Mouse (Mus musculus) thymus, adult 18-20 months (tissue): ENCODE data around the gene Prex1.

Experiments
- DNase-seq, 2 experiments: peaks; one replicate each; pipeline ENCODE4 v3.0.0; 2022; ENCODE audit warnings: mixed read lengths in 2 of 2

The Prex1 gene

DNA sequence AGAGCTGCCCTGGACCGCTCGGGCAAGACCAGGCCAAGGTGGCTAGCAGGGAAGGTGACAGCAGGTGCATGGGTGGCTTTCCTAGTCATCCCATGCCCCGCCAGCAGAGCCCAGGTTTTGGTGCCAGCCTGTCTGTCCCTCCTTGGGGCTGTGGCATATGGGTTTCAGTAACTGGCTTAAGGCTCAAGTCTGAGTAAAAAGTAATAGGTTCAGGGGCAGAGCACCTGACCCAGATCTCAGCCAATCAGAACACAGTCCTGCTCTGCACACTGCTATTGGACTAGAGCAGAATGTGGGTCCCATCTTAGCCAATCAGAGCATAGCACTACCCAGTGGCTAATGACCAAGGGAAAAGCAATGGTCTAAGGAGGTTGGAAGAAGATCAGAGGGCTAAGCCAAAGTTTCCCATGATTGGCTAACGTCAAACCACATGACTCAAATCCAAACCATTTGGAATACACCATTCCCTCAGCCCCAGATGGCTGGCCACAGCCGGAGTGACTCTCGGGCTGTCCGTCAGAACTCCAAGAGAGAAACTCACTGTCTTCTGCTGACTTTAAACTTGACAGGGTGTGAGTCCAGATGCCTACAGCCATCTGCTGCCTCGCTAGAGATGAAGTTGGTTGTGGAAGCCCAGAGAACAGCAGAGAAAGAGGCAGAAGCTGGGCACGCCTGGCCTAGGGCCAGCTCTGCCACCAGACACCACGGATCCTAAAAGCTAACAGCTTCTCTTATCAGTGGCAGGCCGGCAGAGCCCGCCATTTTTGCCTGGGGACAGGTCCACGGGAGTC is 80.9 kb downstream of the Prex1 start:
- DNase-seq = no peak

DNA sequence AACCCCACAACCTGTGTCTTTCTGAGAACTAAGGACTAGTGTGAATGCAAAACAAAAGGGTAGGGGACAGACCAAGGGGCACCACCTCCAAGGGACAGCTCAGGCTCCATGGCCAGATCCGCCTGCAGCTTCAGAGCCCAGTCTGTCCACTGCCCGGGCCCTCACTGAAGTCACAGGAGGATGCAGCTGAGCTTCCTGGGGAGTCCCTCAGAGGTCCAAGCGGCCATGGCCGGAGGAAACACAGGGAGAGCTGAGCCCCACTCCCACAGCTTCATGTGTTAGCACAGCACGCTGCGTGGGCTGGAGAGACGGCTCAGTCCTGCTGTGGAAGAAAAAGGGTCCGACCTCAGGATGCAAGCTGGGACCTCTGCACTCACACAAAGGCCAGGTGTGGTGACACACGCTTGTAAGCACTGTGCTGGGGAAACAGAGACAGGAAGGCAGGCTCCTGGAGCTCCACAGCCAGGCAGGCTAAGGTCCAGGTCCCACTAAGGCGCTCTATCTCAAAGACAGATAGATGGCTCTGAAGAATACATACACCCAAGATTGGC is 81.9 kb downstream of the Prex1 start:
- peak in 1 of 2 experiments; percentile 69 for DNase-seq

DNA sequence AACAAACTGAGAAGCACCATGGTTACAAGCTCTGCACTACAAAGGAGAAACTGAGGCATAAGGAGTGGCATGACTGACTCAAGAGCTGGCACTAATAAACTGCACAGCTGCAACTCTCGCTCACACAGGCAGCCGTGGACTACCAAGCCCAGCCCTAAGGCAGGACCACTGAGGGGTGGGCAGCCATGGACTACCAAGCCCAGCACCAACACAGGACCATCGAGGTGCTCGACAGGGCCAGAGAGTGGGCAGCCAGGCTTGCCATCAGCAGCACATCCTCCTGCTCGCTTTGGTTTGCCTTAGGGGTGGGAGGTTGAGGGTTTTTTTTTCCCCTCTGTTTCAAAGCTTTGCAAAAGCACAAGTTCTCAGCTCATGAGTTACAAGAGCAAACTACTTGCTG is 82.4 kb downstream of the Prex1 start:
- peak in 1 of 2 experiments; percentile 48 for DNase-seq

- DNase-seq = peak; percentile 84 to 88
Measured at GRCm38 (mm10) chr2:166629941-166630674, 83.5 kb downstream of the Prex1 start.

GRCm38 (mm10) chr2:166627578-166627977 is 86.1 kb downstream of the Prex1 start:
- DNase-seq = no peak

GRCm38 (mm10) chr2:166625219-166625618 is 88.4 kb downstream of the Prex1 start:
- DNase-seq = no peak

DNA sequence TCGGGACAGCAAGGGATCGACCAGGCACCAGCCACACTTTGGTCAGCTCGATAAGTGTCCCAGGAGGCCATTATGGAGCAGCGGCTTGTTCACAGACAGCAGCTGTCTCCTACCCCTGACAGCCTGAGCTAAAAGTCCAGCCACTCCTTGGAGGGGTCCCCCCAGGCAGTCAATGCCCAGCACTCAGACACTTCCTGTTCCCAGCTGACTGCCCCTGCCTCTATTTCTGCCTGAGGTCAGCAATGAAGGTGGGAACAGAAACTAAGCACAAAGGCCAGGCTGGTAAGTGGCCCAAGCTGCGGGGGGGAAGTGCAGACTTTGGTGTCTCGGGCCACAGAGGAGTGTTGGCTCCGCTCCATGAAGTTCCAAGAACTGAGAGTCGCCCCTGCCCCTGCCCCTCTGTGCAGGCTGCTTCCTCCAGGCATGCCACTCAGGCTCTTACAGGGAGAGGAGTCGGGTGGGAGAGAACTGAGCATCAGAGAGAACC is 90.5 kb downstream of the Prex1 start:
- DNase-seq = peak in 1 of 2 experiments; percentile 34

- no peak for DNase-seq
Measured at GRCm38 (mm10) chr2:166622590-166622989, 91.0 kb downstream of the Prex1 start.

DNA sequence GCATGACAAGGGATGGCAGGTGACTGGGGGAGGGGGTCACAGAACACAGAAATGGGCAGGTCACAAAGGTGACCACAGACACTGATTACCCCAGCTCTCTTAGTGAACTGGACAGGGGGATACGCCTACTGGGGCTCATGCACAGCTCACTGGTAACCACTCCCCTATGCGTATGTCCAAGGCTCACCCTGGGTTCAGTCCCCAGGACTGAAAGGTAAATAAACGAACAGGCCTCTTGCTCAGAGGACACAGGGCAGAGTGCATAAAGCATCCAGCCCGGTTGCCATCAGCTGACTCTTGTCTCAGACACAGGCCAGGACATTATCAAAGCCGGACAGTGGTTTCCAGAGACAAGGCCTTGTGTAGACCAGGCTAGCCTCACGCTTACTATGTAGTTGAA is 91.6 kb downstream of the Prex1 start:
- DNase-seq = no peak

GRCm38 (mm10) chr2:166620529-166621466 is 92.8 kb downstream of the Prex1 start:
- peak; percentile 81 to 90 for DNase-seq

- DNase-seq = peak in 1 of 2 experiments; percentile 56
Measured at GRCm38 (mm10) chr2:166619906-166620490, 93.6 kb downstream of the Prex1 start.

- DNase-seq = peak in 1 of 2 experiments; percentile 29
Measured at GRCm38 (mm10) chr2:166619270-166619669, 94.4 kb downstream of the Prex1 start.

DNA sequence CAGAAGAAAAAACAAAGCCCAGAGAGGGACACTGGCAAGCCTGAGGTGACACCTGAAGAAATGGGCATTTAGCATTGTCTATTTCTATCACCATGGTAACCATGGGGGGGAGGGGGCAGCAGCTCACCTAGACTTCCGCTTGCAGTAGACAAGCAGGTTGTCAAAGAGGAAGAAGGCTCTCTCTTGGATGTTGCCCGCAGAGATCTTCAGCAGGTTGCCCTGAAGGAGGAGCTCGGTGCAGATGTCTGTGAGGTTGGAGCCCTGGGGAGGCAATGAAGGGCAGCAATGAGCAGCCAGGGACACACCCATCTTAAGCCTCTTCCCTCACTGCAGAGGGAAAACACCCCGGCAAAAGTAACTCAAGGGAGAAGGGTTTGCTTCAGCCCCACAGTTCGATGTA is 95.9 kb downstream of the Prex1 start:
- peak in 1 of 2 experiments; percentile 74 for DNase-seq

DNA sequence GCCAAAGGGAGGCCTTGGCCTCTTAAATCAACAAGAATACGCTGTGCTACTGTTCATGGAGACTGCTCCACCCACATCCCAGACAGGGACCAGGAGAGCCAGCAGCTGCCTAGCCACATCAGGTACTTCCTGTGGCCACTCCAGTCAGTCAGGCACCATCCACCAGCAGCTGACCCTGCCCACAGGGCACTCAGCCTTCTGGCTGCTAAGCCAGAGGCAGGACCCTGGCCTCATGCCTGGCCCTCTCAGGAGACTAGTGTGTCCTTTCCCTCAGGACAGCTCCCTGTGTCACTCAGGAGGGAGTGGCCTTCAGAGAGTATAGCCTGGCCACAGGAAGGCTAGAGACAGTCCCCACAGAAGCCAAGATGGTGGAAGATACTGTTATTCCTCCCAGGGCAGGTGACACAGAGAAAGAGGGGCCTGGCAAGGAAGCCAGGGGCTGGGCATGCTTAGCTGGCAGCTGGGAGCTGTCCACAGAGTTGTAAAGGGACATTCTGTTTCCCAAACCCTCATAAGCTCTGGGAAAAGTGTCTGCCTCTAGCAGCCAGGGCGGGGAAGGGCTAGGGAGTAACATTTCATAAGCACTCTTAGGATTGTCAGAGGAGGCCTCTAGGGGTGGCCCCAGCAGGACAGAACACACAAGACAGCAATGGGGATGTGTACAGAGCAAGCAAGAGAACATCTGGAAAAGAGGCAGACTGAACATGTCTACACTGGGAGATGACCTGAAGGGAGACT is 98.1 kb downstream of the Prex1 start:
- DNase-seq = no peak

DNA sequence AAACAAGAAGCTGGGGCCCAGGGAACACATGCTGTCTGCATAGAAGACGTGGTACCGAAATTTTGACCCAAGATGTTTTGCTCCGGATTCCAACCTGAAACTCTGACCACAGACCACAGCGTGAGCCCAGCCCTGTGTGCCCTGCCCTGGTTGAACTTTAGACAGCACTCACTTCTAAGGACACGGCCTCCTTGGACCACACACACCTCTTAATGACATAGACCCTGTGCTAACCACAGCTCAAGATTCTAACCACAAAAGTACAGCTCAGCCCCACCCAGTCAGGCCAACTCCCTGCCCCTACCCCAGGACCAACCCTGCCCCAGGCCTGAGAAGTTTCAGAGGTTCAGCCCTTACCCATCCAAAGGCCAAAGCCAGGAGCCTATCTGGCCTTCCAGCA is 103.4 kb downstream of the Prex1 start:
- no peak for DNase-seq

DNA sequence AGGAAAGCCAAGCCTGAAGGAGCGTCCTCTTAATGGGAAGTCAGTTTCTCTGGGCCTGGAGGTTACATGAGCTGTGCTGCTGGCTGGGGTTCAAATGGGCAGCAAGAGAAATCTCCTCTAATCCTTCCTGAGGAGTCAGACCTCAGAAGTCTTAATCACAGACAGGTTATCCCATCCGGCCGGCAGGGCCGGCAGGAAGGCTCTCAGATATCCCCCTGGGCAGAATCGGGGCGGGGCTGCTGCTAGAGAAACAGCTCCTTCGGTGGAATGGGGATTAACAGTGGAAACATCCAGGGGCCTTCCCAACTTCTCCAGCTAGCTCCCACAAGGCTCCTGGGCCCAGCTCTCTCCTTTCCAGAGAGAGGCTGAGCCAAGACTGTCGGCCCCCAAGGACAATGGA is 105.1 kb downstream of the Prex1 start:
- DNase-seq = no peak

- DNase-seq = no peak
Measured at GRCm38 (mm10) chr2:166606481-166607245, 107.0 kb downstream of the Prex1 start.

DNA sequence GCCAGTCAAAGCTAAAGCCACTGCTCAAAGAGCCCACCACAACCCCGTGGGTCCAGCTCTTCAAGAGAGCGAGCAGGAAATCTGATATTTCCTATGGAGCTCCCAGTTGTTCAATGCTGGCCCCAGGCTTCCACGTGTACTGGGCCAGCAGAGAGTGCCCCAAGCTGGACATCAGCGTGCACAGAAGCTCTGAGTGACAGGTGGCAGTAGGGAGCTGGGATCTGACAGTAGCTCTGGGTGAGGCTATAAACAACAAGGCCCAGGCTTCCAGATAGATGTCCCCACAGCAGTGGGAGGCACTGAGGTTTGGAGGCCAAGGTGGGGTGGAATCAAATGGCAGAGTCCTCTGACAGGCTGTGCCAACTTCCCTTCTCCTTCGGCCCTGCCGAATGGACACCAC is 107.6 kb downstream of the Prex1 start:
- DNase-seq = no peak

- no peak for DNase-seq
Measured at GRCm38 (mm10) chr2:166605164-166605831, 108.3 kb downstream of the Prex1 start.

- DNase-seq = no peak
Measured at GRCm38 (mm10) chr2:166602948-166603347, 110.7 kb downstream of the Prex1 start.
